Mouse (Mus musculus) ES-E14 (cell line): ENCODE data around the gene Ski.

Experiments used
- MAFK ChIP-seq: IDR thresholded peaks from 2 replicates; pipeline ENCODE4 v1.6.1; 2014; ENCODE audit warnings: mild to moderate bottlenecking, low read depth, low read length, inconsistent platforms; ENCODE audit not compliant: insufficient read depth
- ZNF384 ChIP-seq: IDR thresholded peaks from 2 replicates; pipeline ENCODE4 v1.6.1; 2012; ENCODE audit warnings: low read depth, low read length, inconsistent platforms

DNA sequence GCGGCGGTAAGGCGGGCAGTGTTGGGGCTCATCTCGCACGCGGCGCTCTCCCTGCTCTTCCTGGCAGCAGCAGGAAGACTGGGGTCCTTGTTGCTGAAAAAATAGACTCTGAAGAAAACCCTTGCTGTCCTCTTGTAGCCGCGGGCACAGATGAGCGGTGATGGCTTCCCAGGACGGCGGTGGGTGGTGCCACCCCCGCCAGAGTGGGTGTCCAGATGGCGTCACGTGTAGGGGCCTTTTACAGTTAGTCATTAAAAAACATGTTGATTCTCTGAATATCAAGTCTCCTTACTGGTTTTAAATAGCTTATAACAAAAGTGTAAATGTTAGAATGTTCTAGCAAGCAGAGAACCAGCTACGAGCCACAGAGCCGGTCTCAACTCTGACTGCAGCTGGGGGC lies 65.7 kb downstream of the Ski start:
- no peak for TF ChIP-seq ZNF384
- no peak for TF ChIP-seq MAFK
